Mouse (Mus musculus) megakaryocyte, embryonic 14.5 days (primary cell): ENCODE results near the gene Smug1. TPM values are rescaled to one million over a fixed set of nuclear protein-coding genes. Genes with fewer than 3 reads are reported as not detected.
A peak's percentile ranks its signal among the peaks of the same experiment; 100 is the strongest.

Experiments used
- H3K27me3 ChIP-seq: replicated peaks from 2 replicates; pipeline ENCODE3; 2012; ENCODE audit warnings: inconsistent platforms
- H3K36me3 ChIP-seq: replicated peaks from 2 replicates; pipeline ENCODE3; 2012; ENCODE audit warnings: low read length, inconsistent platforms, mixed read lengths
- H3K4me1 ChIP-seq: 2 replicates; pipeline ENCODE4 v1.6.1; 2012; ENCODE audit warnings: inconsistent platforms
- H3K4me3 ChIP-seq: replicated peaks from 2 replicates; pipeline ENCODE3; 2012; ENCODE audit warnings: moderate library complexity, mild to moderate bottlenecking, inconsistent platforms
- H3K9me3 ChIP-seq: 2 replicates; pipeline ENCODE4 v1.6.1; 2012; ENCODE audit warnings: inconsistent platforms
- FLI1 ChIP-seq: IDR thresholded peaks from 2 replicates; pipeline ENCODE4 v1.6.1; 2012; ENCODE audit warnings: low read length, inconsistent platforms, mixed read lengths
- GATA1 ChIP-seq: IDR thresholded peaks from 3 replicates; pipeline ENCODE4 v1.6.1; 2012; ENCODE audit warnings: mixed read lengths, low read length, inconsistent platforms, borderline replicate concordance
- polyA plus RNA-seq: library from polyadenylated mRNA; stranded (reverse); fragments of >175 nt; gene quantifications from 2 replicates; pipeline ENCODE4 v1.2.3, GENCODE M21; 2012; ENCODE audit warnings: low replicate concordance; ENCODE audit not compliant: insufficient read depth

Gene Smug1
- polyA plus RNA-seq, 1 experiment = 2.1 TPM

DNA sequence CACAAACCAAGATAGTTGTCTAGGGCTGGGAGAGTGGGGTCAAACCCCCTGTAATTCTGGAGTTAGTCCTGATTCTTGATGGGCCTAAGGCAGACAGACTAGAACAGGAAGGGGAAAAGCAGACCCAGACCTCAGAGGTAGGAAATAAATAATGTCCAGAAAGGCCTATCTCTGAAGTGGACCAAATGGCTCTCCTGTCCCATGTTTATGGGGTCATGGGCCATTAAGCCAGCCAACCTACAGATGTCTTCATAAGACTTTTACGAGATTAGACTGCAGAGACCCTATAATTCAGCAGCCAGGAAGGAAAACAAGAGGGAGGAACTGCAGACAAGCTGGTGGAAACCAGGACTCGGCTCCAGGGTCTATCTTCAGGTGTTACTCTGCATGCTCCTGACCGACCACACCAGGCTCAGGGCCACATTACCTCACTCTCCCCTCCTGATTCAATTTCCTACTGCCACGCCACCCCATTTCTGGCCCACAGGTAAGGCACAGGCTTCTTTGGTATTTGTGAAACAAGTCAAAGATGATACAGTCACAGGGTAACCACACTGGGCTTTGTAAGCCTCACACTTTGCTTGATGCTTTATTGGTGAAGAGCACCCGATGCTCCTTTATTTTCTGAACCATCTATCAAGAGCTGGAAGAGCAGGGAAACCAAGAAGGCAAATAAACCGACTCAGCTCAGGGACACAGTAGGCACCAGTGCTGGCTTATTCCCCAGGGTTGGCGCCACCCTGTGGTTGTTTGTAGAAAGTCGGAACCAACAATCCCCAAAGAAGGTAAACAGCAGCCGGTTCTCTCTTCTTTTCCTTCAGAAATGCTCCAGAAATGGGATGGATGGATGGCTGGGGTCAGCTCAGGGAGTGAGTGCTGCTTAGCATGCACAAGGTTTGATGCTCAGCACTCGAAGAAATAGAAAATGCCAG is 23.9 kb upstream of the Smug1 start:
- TF ChIP-seq GATA1 = no peak
- no peak for TF ChIP-seq FLI1
- Histone ChIP-seq H3K27me3 (peaks cover under 1% of the 10 kb centered on the region), H3K4me1 (peaks cover 14% of the 10 kb centered on the region), H3K36me3 (peaks cover 67% of the 10 kb centered on the region), H3K9me3 (no peaks in the 10 kb centered on the region), H3K4me3 (no peak overlapping the region)

DNA sequence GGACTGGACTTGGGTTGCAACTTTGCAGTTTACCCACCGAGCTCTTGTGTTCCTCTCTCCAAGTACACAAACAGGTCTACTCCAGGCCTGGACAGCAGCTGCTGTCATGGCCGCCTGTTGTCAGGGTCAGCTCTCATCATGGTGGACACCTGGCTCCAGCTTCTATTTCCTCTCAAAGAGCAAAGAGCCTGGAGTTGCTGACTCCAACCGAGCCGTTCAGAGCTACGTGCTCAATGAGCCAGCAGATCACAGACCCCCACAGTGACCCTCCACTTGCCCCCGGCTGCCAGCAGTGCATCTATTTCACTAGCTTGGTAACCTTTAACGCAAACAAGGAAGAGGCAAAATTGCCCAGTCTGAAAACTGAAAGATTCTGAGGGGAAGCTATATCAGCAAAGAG is 23.2 kb upstream of the Smug1 start:
- peaks cover 2% of the 10 kb centered on the region for H3K27me3 ChIP-seq
- peaks cover 14% of the 10 kb centered on the region for H3K4me1 ChIP-seq
- no peak overlapping the region for H3K4me3 ChIP-seq
- H3K9me3 ChIP-seq = no peaks in the 10 kb centered on the region
- TF ChIP-seq GATA1 = no peak
- no peak for TF ChIP-seq FLI1
- peaks cover 59% of the 10 kb centered on the region for H3K36me3 ChIP-seq

DNA sequence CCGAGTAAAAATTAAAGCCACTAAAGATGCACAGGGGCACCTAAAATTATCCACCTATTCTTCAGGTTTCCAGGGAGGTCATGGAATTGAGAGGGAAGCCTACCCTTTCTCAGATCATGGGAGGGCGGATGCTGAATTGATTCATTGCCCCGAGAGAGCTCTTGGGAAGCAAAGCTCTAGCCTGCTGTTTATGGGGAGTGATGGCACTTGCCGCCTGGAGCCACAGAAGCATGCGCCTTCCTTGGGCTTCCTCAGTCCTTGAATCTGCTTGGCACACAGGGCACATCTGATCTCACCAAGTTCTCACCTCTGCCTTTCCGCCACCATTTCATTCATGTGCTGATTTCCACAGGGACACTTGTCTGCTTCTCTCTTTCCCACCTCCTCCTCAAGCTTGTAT is 20.9 kb upstream of the Smug1 start:
- no peak for TF ChIP-seq GATA1
- TF ChIP-seq FLI1 = no peak

DNA sequence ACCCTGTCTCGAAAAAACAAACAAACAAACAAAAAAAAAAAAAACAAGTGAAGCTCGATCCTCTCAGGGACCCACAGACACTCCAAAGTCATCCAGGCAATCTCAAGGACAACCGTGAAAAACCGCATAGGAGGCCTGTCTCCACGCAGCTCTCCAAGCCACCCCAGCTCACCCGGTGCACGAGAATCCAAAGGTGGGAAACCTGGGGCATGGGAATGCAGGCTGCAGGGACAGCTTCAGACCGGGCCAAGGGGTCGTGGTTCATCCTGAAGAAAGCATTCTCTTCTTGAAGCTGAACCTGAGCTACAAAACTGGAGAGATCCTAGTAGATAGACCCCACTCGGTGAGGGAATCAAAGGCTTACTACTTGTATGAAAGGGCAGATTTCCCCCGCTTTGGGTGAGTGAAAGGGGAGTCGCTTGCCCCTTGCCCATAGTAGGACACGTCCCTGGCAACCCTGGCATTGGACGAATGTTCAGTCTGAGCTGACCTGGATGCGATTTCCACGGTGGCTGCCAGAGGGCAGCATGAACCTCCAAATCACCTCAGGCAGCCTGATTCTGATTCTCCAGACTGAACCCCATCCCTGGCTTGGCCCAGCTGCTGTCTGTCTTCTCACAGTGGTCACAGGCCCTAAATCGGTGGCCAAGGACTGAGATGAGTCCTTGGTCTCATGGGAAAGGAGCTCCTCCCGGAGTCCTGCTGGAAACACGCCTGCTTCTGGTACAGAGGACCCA is 18.7 kb upstream of the Smug1 start:
- TF ChIP-seq FLI1 (no peak), GATA1 (no peak)
- no peak overlapping the region for H3K4me3 ChIP-seq
- H3K4me1 ChIP-seq = peaks cover 30% of the 10 kb centered on the region
- H3K27me3 ChIP-seq = peaks cover 30% of the 10 kb centered on the region
- peaks cover 16% of the 10 kb centered on the region for H3K36me3 ChIP-seq
- H3K9me3 ChIP-seq = no peaks in the 10 kb centered on the region

More for the DNA sequence above, 20.9 kb upstream of the Smug1 start:
- H3K4me1 ChIP-seq = peaks cover 20% of the 10 kb centered on the region
- H3K36me3 ChIP-seq = peaks cover 37% of the 10 kb centered on the region
- H3K27me3 ChIP-seq = peaks cover 17% of the 10 kb centered on the region
- no peaks in the 10 kb centered on the region for H3K9me3 ChIP-seq
- H3K4me3 ChIP-seq = no peak overlapping the region

DNA sequence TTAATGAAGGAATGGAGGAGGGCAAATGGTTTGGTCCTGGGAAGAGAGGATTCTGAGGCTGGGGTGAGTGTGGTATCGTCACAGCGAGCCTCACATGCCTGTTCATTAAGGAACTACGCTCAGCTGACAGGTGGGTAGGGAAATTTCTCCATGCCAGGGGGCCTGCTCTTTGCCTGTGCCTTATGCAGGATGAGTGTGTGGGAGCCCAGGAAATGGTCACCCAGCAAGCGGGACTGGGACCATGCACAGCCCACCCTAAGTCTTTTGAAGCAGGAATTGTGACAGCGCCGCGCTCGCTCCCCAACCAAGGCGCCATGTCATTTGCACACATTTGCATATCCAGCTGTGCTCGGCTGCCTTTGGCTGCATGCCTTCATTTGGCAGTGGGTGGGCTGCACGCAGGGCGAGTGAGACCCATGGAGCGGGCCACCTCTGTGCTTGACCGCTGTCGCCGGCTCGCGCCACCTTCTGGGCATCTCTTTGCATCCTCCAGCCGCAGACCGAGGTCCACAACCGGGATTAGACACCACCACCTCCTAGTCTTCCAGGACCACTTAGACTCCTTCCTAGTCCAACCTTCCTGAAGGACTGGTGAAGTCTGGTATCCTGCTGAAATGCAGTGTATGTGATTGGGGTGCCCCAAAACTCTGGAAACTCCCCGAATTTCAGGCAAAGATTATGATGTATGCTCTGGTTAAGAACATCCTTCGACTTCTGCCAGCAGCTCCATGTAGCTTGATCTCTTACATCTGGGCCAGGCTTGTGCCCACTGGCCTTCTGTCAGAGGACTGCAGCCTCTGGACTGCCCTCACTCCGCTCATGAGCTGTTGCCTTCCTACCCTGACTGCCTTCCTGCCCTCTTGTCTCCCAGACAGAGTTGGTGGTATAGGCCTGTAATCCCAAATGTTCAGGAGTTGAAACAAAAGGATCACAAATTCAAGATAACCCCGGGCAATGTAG is 17.0 kb upstream of the Smug1 start:
- Histone ChIP-seq H3K4me3 (peak overlapping the region; percentile 94), H3K36me3 (peaks cover 2% of the 10 kb centered on the region), H3K9me3 (no peaks in the 10 kb centered on the region), H3K27me3 (peaks cover 47% of the 10 kb centered on the region), H3K4me1 (peaks cover 35% of the 10 kb centered on the region)
- TF ChIP-seq FLI1 = no peak
- TF ChIP-seq GATA1 = no peak

DNA sequence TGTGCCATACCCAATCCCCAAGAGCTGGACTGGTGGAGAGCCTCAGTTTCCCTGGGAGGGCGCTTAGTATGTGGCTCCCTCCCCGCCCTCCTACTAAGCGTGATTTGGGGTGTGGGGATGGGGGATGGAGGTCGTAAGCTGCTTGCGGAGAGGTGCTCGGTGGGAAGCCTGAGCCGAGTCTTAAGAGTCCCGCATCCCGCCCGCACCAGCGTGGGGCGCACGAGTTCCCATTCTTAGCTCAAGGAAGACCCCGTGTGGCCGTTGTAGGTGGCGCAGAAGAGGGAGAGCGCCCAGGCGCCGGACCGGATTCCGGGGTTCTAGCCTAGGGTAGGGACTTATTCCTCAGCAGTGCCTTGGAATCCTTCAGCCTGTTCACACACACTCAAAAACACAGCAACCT is 16.2 kb upstream of the Smug1 start:
- TF ChIP-seq FLI1 (no peak), GATA1 (no peak)
- Histone ChIP-seq H3K4me1 (peaks cover 40% of the 10 kb centered on the region), H3K4me3 (peak overlapping the region; percentile 94), H3K36me3 (no peaks in the 10 kb centered on the region), H3K27me3 (peaks cover 52% of the 10 kb centered on the region), H3K9me3 (no peaks in the 10 kb centered on the region)

DNA sequence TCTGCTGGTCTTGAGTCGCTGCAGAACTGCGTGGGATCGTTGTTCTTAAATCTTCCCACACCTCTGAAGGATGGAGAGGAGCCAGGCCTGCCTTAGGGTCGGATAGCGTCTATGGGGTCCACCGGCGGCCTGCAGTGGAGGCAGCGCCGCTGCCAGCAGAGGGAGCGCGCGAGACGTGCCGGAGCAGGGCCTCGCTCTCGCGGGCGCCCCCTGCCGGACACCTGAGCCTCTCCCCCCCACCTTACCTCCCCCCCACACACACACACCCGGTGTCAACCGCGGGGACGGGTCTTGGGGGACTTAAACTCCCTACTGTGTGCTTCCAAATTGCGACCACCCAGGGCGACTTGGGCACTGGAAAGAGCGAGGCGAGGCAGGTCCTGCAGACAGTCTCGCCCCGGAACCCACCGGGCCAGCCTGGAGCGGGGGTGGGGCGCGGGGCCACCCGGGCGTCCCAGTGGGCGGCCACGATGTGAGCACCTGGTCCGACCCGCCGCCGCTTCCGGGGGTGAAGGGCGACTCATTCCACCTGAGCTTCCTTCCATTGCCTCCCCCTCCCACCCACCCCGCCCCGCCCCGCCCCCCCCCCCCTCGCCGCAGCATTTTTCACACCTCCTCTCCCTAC is 15.4 kb upstream of the Smug1 start:
- Histone ChIP-seq H3K4me3 (peak overlapping the region; percentile 94), H3K4me1 (peaks cover 49% of the 10 kb centered on the region), H3K36me3 (no peaks in the 10 kb centered on the region), H3K27me3 (peaks cover 58% of the 10 kb centered on the region), H3K9me3 (no peaks in the 10 kb centered on the region)
- TF ChIP-seq GATA1 (no peak), FLI1 (no peak)

DNA sequence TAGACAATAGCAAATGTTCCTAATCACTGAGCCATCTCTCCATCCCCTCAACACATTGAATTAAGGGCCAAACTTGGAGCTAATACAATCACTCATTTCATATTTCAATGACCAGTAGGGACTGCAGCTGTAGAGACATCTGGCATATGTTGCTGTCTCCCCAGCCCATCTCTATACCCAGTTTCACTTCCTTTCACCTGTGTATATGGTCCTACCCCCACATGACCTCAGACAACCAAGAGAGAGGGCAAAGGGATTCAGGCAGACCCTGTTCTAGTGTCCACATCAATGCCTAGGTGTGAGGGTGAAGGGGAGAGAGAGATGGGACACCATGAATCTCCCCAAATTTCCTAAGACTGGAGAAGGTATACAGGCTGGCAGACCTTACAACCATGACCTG is 13.5 kb upstream of the Smug1 start:
- Histone ChIP-seq H3K36me3 (no peaks in the 10 kb centered on the region), H3K27me3 (peaks cover 73% of the 10 kb centered on the region), H3K9me3 (no peaks in the 10 kb centered on the region), H3K4me3 (no peak overlapping the region), H3K4me1 (peaks cover 58% of the 10 kb centered on the region)
- TF ChIP-seq GATA1 = no peak
- TF ChIP-seq FLI1 = no peak

DNA sequence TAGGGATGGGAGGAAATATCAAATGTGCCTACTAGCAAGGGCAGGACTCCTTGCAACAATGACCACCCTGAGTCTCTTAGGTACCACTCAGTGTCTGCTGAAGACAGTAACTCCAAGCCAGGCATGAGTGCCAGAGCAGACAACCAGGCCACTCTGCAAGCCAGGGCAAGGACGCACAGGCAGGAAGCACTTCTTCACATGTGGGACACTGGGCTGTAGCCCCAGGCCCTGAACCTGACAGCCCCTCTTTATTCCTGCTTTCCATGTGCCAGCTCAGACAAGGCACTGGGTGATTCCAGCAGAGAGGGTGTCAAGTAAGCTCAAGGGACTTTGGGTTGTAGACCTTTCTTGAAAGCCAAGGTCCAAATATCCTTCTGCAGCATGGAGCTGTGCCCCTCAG is 11.9 kb upstream of the Smug1 start:
- Histone ChIP-seq H3K9me3 (no peaks in the 10 kb centered on the region), H3K4me3 (no peak overlapping the region), H3K36me3 (no peaks in the 10 kb centered on the region), H3K27me3 (peaks cover 84% of the 10 kb centered on the region), H3K4me1 (peaks cover 52% of the 10 kb centered on the region)
- no peak for TF ChIP-seq GATA1
